Mouse (Mus musculus): ENCODE measurements around the gene Efnb2.

The Efnb2 gene

DNA sequence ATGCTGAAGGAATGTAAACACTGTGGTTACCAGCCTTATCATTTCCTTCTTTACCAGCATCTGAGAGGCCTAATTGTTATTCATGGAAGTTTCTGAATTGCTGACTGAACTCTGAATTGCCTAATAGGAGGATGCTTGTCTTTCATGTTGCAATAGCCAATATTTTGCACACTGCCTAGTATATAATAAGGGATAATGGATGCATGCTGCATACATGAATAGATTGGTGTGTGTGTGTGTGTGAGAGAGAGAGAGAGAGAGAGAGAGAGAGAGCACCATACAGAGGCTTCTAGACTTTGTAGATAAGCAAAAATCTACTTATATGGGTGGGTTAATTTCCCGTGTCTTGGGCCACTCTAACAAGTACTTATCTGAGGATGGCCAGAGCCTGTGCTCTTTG lies 47.2 kb downstream of the Efnb2 start:
- no peak for DNase-seq (ENCODE audit: low read depth, low spot score)

DNA sequence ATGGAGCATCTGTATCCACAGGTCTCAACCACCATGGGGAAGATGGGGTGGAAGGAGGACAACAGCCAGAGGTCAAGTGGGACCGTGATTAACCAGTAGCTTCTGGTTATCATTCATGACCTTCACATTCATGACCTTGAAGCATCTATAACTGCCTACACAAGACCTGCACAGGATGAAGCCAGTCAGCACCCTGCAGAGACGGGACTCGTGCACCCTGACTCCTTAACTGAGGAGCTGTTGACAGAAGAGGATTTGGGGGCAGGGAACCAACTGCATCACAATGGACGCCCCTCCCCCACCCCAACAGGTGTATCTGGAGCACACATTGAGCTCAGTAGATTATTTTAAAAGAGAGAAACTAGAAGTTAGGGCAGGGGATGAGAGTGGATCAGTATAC lies 49.1 kb downstream of the Efnb2 start:
- DNase-seq (ENCODE audit: low read depth, low spot score) = no peak

DNA sequence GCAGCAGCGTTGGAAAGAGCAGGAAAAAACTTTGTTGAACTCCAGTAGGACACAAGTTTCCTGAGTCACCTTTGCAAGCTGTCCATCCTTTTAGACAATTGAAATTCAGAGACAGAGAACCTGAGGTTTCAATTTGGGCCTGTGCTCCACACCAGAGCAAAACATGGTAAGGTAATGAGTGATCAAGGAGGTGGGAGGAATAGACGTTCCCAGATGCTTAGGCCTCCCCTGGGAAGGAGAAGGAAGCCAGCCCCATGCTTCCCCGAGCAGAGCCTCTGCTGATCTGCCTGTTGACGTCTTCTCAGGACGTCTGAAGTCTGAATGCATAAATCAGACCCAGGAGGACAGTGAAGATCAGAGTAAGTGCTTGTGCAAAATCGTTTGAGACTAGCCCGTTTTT lies 51.3 kb downstream of the Efnb2 start:
- no peak for DNase-seq (ENCODE audit: low read depth, low spot score)

DNA sequence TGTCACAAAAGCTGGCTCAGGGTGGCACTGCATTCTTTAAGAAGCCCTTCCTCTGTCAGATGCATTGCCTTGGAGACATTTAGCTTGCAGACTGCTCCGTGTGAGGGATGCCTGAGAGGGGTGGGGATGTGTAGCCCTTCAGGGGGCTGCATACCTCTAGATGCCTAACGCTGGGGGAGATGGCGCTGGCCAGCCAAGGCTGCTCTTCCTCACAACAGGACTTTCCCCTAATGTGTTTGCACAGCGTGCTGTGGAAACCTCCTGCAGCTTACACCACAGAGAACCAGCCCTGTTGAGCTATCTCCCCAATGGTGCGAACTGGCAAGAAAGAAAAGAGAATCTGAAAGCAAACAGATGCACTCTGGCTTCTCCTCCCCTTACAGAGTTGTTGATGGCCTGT lies 51.9 kb downstream of the Efnb2 start:
- no peak for DNase-seq (ENCODE audit: low read depth, low spot score)

- peak; percentile 97 for DNase-seq (ENCODE audit: low read depth, low spot score)
Observed at GRCm38 (mm10) chr8:8605621-8606020, 55.4 kb downstream of the Efnb2 start.

DNA sequence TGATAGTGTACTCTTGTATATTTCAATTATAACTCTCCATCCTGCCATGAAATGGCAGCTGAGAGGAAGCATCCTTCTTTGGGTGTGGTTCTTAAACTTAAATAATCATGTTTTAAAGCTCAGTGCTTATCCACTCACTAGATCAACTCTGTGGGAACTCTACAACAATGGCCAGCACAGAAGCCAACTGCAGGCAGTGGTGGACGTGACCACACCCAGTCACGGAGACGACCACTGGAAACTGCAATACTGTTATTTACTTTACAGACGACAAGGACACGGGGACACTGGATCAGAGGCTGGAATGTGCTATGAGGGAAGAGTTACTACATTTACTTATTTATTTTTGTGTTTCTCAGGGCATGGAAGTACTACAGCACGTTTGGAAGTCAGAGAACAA lies 57.2 kb downstream of the Efnb2 start:
- DNase-seq (ENCODE audit: low read depth, low spot score) = no peak

- peak; percentile 89 for DNase-seq (ENCODE audit: low read depth, low spot score)
Observed at GRCm38 (mm10) chr8:8602616-8603461, 58.2 kb downstream of the Efnb2 start.

DNA sequence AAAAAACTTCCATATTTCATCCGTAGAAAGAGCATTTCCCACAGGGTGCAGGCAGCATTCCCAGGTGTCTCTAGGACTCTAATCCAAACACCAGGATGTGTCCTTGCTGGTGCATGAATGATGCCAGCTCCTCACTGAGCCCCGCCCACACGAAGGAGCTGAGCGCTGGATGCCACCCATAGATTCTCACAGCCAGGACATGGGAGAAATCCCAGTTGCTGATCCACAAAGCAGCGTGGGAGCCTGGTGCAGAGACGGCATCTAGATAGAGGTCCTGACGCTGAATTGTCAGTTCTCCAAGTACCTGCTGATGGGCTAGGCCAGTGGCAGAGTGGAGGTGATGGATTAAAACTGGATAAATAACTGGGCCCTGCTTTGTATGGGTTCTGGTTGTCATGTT lies 61.1 kb downstream of the Efnb2 start:
- DNase-seq (ENCODE audit: low read depth, low spot score) = no peak

- no peak for DNase-seq (ENCODE audit: low read depth, low spot score)
Observed at GRCm38 (mm10) chr8:8597434-8597833, 63.6 kb downstream of the Efnb2 start.

GRCm38 (mm10) chr8:8595831-8596611 lies 65.0 kb downstream of the Efnb2 start:
- no peak for DNase-seq (ENCODE audit: low read depth, low spot score)

GRCm38 (mm10) chr8:8593812-8594211 lies 67.2 kb downstream of the Efnb2 start:
- no peak for DNase-seq (ENCODE audit: low read depth, low spot score)

GRCm38 (mm10) chr8:8593371-8593770 lies 67.7 kb downstream of the Efnb2 start:
- DNase-seq (ENCODE audit: low read depth, low spot score) = no peak

DNA sequence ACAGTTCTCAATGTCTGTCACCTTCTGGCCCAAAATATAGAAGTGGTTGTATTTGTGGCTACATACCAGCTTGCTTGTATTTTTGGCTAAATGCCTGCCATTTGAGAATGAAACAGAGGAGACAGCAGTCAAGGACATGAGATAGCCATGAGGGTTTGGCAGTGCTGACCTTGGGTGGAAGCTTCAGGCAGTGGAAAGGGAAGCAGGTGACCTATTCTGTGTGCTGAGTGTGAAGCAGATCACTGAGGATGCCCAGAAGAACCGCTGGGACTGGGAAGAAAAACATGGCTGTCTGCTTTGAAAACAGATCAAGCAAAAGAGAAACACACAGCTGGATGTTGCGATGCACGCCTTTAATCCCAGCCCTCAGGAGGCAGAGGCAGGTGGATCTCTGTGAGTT lies 68.7 kb downstream of the Efnb2 start:
- DNase-seq (ENCODE audit: low read depth, low spot score) = no peak

- no peak for DNase-seq (ENCODE audit: low read depth, low spot score)
Observed at GRCm38 (mm10) chr8:8583981-8584377, 77.1 kb downstream of the Efnb2 start.

- no peak for DNase-seq (ENCODE audit: low read depth, low spot score)
Observed at GRCm38 (mm10) chr8:8583290-8583980, 77.6 kb downstream of the Efnb2 start.

GRCm38 (mm10) chr8:8577770-8578303 lies 83.2 kb downstream of the Efnb2 start:
- DNase-seq (ENCODE audit: low read depth, low spot score) = no peak

- DNase-seq (ENCODE audit: low read depth, low spot score) = no peak
Observed at GRCm38 (mm10) chr8:8576833-8577232, 84.2 kb downstream of the Efnb2 start.

DNA sequence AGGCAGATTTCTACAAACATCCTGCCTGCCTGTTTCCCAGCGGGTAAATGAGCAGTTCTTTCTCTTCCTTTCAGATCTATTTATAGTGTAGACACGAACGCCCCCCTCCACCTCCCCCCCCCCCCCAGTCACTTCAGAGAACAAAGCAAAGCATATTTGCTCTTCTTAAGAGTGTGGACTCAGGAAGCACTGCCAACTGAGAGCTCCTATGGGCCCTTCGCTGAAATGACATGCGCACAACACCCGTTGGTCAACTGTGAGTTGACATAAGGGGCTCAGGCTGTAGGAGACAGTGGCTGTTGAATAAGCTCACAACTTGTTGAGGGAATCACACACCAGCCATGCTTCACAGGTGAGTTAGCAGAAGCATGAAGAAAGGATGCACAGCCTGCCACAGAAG lies 84.8 kb downstream of the Efnb2 start:
- DNase-seq (ENCODE audit: low read depth, low spot score) = no peak

DNA sequence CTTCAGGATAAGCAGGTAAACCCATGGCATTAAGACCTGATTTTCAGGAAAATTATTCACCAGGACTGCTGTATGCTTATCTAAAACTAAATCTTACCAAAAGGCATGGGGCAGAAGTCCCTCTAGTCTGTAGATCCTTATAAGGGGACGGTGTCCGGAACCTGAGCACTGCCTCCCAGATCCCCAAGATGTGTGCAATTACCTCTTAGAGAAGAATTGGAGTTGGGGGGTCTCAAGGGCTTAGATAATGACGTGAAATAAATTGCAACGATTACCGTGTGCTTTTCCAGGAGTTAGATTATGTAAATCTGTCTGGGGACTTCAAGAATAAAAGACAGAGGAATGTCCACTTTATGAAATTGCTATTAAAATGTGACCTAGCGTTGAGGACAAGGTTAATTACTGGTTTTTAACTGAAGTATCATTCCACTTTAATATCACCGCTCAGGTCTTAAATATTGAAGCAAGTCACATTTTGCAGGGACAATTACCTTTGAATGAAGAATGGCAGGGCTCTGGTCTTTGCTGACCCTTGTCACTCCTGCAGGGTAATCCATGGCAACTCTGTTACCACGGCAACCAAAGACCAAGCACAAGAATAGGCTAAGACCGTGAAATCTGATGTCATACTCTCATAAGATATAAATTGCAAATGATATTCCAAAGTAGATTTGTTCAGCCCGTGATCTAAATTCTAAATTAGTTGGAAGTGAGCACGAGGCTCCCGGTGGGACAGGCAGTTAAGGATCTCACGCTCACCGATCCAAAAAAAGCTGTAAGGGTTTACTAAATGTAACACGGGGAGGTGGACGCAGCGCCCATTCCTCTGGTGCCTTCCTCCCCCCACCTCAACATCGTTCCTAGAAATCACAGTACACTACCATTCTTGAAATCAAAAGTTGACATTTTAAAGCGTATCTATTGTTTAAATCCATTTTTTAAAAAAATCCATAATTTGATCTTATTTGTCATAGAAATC lies 86.2 kb downstream of the Efnb2 start:
- DNase-seq (ENCODE audit: low read depth, low spot score) = no peak

DNA sequence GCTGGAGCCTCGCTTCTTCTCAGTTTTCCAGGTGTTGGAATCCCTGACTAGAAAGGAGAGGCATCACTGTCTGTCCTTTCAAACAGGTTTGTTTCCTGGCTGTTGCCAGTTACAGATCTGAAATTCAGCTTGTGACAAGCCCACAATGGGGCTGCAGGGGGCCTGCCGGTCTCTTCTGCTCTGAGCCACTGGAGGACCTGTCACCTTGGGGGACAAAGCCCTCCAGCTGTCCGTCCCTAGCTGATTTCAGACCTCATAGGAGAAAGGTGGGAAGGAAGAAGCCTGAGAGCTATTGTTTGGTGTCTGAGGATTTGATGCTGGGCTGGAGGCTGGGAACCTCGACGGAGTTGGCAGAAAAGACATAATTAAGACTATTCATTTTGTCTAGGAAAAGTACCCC lies 88.8 kb downstream of the Efnb2 start:
- DNase-seq (ENCODE audit: low read depth, low spot score) = no peak

Data from 3T3-L1 (cell line).